Mouse (Mus musculus) lung, postnatal 0 days (tissue): ENCODE results near the gene Txk. TPM values are rescaled to one million over a fixed set of nuclear protein-coding genes. Genes with fewer than 3 reads are reported as not detected.

Experiments
- ATAC-seq: fragments of 200-750 bp; cut with Nextera tagmentation; 2 replicates; pipeline ENCODE4 v1.8.0; 2017; ENCODE audit warnings: moderate library complexity
- DNase-seq: peaks from one replicate; pipeline ENCODE4 v3.0.0-alpha.2; 2016; ENCODE audit warnings: low spot score
- H3K27ac ChIP-seq: fragments of 300-500 bp; sonication (generic); 2 replicates; pipeline ENCODE4 v1.5.1; 2014; ENCODE audit warnings: antibody characterized with exemption, mild to moderate bottlenecking, low read length, mixed read lengths
- H3K27me3 ChIP-seq: fragments of 300-500 bp; sonication (generic); replicated peaks from 2 replicates; pipeline ENCODE4 v1.6.1; 2014; ENCODE audit warnings: low read length, mixed read lengths; ENCODE audit not compliant: insufficient read depth
- H3K36me3 ChIP-seq: fragments of 300-500 bp; sonication (generic); 2 replicates; pipeline ENCODE4 v1.6.1; 2014; ENCODE audit warnings: low read length, mixed read lengths; ENCODE audit not compliant: insufficient read depth
- H3K4me1 ChIP-seq: fragments of 300-500 bp; sonication (generic); 2 replicates; pipeline ENCODE4 v1.6.1; 2014; ENCODE audit warnings: antibody characterized with exemption, low read depth, low read length, mixed read lengths; ENCODE audit not compliant: insufficient read depth
- H3K4me2 ChIP-seq: fragments of 300-500 bp; sonication (generic); replicated peaks from 2 replicates; pipeline ENCODE4 v1.6.1; 2014; ENCODE audit warnings: low read depth, mild to moderate bottlenecking, low read length, moderate library complexity, mixed read lengths
- H3K4me3 ChIP-seq: fragments of 300-500 bp; sonication (generic); 2 replicates; pipeline ENCODE4 v1.5.1; 2014; ENCODE audit warnings: low read depth, low read length
- H3K9ac ChIP-seq: fragments of 300-500 bp; sonication (generic); replicated peaks from 2 replicates; pipeline ENCODE4 v1.6.1; 2014; ENCODE audit warnings: low read depth, mild to moderate bottlenecking
- H3K9me3 ChIP-seq: fragments of 300-500 bp; sonication (generic); 2 replicates; pipeline ENCODE4 v1.6.1; 2016; ENCODE audit warnings: low read length, mixed read lengths
- CTCF ChIP-seq: IDR thresholded peaks from 2 replicates; pipeline ENCODE4 v1.5.1; 2016; ENCODE audit warnings: antibody characterized with exemption, mild to moderate bottlenecking
- EP300 ChIP-seq: IDR thresholded peaks from 2 replicates; pipeline ENCODE4 v1.6.1; 2016; ENCODE audit warnings: antibody characterized with exemption, mild to moderate bottlenecking, control low read depth
- WGBS: fragments of 180-500 bp; shearing (Covaris S2); extraction: QIAGEN DNeasy Blood & Tissue Kit; methylation state at CpG from one replicate; pipeline ENCODE4 v1.1.7; 2014; 5-methylcytosine and 5-hydroxymethylcytosine counted together
- polyA plus RNA-seq: library from polyadenylated mRNA; unstranded; fragments of >200 nt; fragmentation: Nextera tagmentation; extraction: Ambion mirVana; gene quantifications from 2 replicates; pipeline ENCODE4 v1.2.1, GENCODE M21; 2015

Txk gene
- polyA plus RNA-seq, 1 experiment from 2014 or later, result 0.19 TPM

DNA sequence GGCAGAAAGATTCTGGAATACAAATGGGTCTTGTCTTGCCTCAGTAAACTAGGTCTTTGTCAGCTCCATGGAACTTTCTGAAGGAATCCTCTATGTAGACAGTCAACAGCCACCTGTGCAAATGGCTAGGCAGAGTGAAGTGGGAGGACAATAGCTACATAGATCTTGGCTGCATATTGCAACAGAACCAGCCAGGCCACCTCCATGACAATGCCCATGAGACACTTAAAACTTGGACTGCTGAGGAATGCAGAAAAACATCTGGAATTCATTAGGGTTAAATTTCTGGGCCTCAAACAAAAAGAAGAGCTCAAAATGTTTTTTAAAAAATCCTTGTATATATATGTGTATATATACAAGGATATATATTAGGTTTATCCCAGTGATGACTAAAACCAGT is 50.4 kb downstream of the Txk start:
- H3K4me3 ChIP-seq, result no peak overlapping the region
- 0 out of 2 replicates have a peak, but pooled peaks cover 3% of the 10 kb centered on the region for H3K9me3 ChIP-seq
- no peak overlapping the region for H3K4me2 ChIP-seq
- no peak for DNase-seq
- H3K36me3 ChIP-seq, result no peaks in the 10 kb centered on the region
- no peaks in the 10 kb centered on the region for H3K4me1 ChIP-seq
- no peak overlapping the region for H3K9ac ChIP-seq
- H3K27ac ChIP-seq, result no peak overlapping the region
- H3K27me3 ChIP-seq, result no peaks in the 10 kb centered on the region
- TF ChIP-seq EP300, result no peak
- no peak for TF ChIP-seq CTCF
- no peak for ATAC-seq

DNA sequence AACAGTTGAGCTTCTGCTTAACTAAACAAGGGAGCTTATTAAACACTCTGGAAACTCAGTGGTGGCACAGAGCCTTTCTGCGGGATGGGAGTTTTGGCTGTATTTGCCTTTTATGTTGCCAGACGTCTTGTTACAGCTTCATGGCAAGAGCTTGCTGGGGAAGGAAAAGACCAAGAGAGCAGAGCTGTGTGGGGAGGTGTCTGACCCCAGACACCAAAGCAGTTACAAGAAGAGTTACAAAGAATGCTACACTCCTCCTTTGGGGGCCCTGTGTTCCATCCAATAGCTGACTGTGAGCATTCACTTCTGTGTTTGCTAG is 53.1 kb downstream of the Txk start:
- Histone ChIP-seq H3K4me2 (no peak overlapping the region), H3K36me3 (no peaks in the 10 kb centered on the region), H3K4me1 (no peaks in the 10 kb centered on the region), H3K27ac (no peak overlapping the region), H3K9ac (no peak overlapping the region), H3K9me3 (no peaks in the 10 kb centered on the region), H3K4me3 (no peak overlapping the region), H3K27me3 (no peaks in the 10 kb centered on the region)
- TF ChIP-seq EP300 (no peak), CTCF (no peak)
- ATAC-seq, result no peak
- WGBS, result 48% methylated on average over 2 of the region's 2 CpGs
- DNase-seq, result no peak

DNA sequence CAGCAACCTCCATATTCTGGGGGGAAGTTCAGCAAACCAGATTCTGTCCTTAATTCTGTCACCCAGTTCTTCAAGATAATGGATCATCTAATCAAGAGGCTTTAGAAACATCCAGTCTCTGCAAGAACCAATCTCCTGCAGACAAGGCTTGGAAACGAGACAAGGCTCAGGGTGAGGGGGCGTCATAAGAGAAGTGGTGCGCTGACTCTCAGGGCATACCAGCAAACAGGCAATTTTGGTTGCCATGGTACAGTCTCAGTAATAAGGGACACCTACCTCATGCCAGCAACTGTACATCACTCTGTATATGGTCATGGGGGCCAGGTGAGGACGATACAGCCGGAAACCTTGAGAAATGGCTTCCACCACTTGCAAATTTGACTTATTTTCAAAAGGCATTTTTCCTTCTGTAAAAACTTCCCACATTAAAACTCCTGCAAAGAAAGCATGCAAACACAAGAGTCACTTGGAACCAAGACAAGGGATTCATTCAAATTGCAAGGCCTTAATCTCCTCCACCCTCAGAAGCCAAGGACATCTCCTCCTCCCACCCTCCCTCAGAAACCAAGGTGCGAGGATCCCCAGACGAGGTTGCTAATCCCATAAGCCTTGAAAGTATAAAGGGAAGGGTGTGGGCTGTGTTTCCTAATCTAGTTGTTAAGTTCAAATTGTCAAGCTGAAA is 53.6 kb downstream of the Txk start:
- 66% methylated on average over 7 of the region's 7 CpGs for WGBS
- Histone ChIP-seq H3K27me3 (no peaks in the 10 kb centered on the region), H3K9ac (no peak overlapping the region), H3K27ac (no peak overlapping the region), H3K4me2 (no peak overlapping the region), H3K9me3 (no peaks in the 10 kb centered on the region), H3K36me3 (no peaks in the 10 kb centered on the region), H3K4me3 (no peak overlapping the region), H3K4me1 (no peaks in the 10 kb centered on the region)
- ATAC-seq (no peak), DNase-seq (no peak)
- no peak for TF ChIP-seq CTCF
- no peak for TF ChIP-seq EP300

GRCm38 (mm10) chr5:72698343-72698742 is 54.2 kb downstream of the Txk start:
- ATAC-seq (no peak), DNase-seq (no peak)
- Histone ChIP-seq H3K9ac (no peak overlapping the region), H3K9me3 (no peaks in the 10 kb centered on the region), H3K4me1 (no peaks in the 10 kb centered on the region), H3K36me3 (no peaks in the 10 kb centered on the region), H3K4me2 (no peak overlapping the region), H3K27ac (no peak overlapping the region), H3K27me3 (no peaks in the 10 kb centered on the region), H3K4me3 (no peak overlapping the region)
- 52% methylated on average over 3 of the region's 3 CpGs for WGBS
- TF ChIP-seq EP300, result no peak
- no peak for TF ChIP-seq CTCF

GRCm38 (mm10) chr5:72696491-72696890 is 56.1 kb downstream of the Txk start:
- no peak overlapping the region for H3K4me2 ChIP-seq
- WGBS, result 61% methylated on average over 13 of the region's 13 CpGs
- ATAC-seq (no peak), DNase-seq (no peak)
- H3K4me3 ChIP-seq, result no peak overlapping the region
- H3K27me3 ChIP-seq, result no peaks in the 10 kb centered on the region
- no peak overlapping the region for H3K9ac ChIP-seq
- H3K36me3 ChIP-seq, result no peaks in the 10 kb centered on the region
- no peaks in the 10 kb centered on the region for H3K4me1 ChIP-seq
- no peaks in the 10 kb centered on the region for H3K9me3 ChIP-seq
- H3K27ac ChIP-seq, result no peak overlapping the region
- TF ChIP-seq CTCF (no peak), EP300 (no peak)

- 25% methylated on average over 2 of the region's 2 CpGs for WGBS
- TF ChIP-seq CTCF, result no peak
- TF ChIP-seq EP300, result 0 out of 2 replicates have a peak, but pooled peaks have one; percentile 14
- no peak overlapping the region for H3K4me2 ChIP-seq
- H3K27me3 ChIP-seq, result no peaks in the 10 kb centered on the region
- no peak overlapping the region for H3K9ac ChIP-seq
- ATAC-seq, result peak; percentile 53; the same call in 1 of the 2 replicates
- H3K4me3 ChIP-seq, result no peak overlapping the region
- no peaks in the 10 kb centered on the region for H3K9me3 ChIP-seq
- no peaks in the 10 kb centered on the region for H3K4me1 ChIP-seq
- H3K27ac ChIP-seq, result no peak overlapping the region
- no peak for DNase-seq
- H3K36me3 ChIP-seq, result no peaks in the 10 kb centered on the region
Observed at GRCm38 (mm10) chr5:72694684-72695083, 57.9 kb downstream of the Txk start.

DNA sequence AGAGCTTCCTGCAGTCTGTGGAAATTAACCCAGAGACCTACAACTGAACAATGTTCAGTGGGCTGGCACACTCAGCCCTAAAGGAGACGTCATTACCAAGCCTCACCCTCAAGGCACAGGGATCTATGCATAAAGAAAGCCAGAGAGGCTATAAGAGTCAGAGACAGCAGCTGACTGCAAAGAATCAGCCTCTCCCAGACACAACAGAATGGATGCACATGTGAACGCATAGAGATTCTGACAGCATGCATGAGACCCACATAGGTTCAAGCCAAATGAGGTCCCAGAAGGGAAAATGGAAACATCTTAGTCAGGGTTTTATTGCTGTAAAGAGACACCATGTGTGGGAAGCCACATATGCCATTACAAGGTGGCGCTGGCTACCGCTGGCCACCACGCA is 62.1 kb downstream of the Txk start:
- ATAC-seq (no peak), DNase-seq (no peak)
- 89% methylated on average over 5 of the region's 5 CpGs for WGBS
- no peak overlapping the region for H3K9ac ChIP-seq
- H3K27me3 ChIP-seq, result no peaks in the 10 kb centered on the region
- H3K4me1 ChIP-seq, result no peaks in the 10 kb centered on the region
- H3K4me3 ChIP-seq, result no peak overlapping the region
- no peaks in the 10 kb centered on the region for H3K9me3 ChIP-seq
- TF ChIP-seq CTCF (no peak), EP300 (no peak)
- H3K27ac ChIP-seq, result no peak overlapping the region
- H3K4me2 ChIP-seq, result no peak overlapping the region
- no peaks in the 10 kb centered on the region for H3K36me3 ChIP-seq
